Mouse (Mus musculus) neural tube, embryonic 15.5 days (tissue): ENCODE measurements around the gene Smug1. TPM values are rescaled to one million over a fixed set of nuclear protein-coding genes. Genes with fewer than 3 reads are reported as not detected.
A peak's percentile ranks its signal among the peaks of the same experiment; 100 is the strongest.

Experiments used
- ATAC-seq: fragments of 200-750 bp; cut with Nextera tagmentation; 2 replicates; pipeline ENCODE4 v1.8.0; 2017; ENCODE audit warnings: mild to moderate bottlenecking, moderate TSS enrichment, moderate library complexity; ENCODE audit not compliant: low FRiP score
- H3K27ac ChIP-seq: fragments of 300-500 bp; sonication (generic); replicated peaks from 2 replicates; pipeline ENCODE4 v1.5.1; 2015; ENCODE audit warnings: mild to moderate bottlenecking, inconsistent platforms
- H3K27me3 ChIP-seq: fragments of 300-500 bp; sonication (generic); replicated peaks from 2 replicates; pipeline ENCODE4 v1.6.1; 2015; ENCODE audit warnings: inconsistent platforms
- H3K36me3 ChIP-seq: fragments of 300-500 bp; sonication (generic); 2 replicates; pipeline ENCODE4 v1.6.1; 2015; ENCODE audit warnings: inconsistent platforms
- H3K4me1 ChIP-seq: fragments of 300-500 bp; sonication (generic); 2 replicates; pipeline ENCODE4 v1.6.1; 2015; ENCODE audit warnings: inconsistent platforms
- H3K4me2 ChIP-seq: fragments of 300-500 bp; sonication (generic); 2 replicates; pipeline ENCODE4 v1.6.1; 2015; ENCODE audit warnings: inconsistent platforms, mild to moderate bottlenecking, moderate library complexity
- H3K4me3 ChIP-seq: fragments of 300-500 bp; sonication (generic); replicated peaks from 2 replicates; pipeline ENCODE4 v1.5.1; 2015; ENCODE audit warnings: mild to moderate bottlenecking, inconsistent platforms
- H3K9ac ChIP-seq: fragments of 300-500 bp; sonication (generic); replicated peaks from 2 replicates; pipeline ENCODE4 v1.6.1; 2015; ENCODE audit warnings: mild to moderate bottlenecking, inconsistent platforms
- H3K9me3 ChIP-seq: fragments of 300-500 bp; sonication (generic); replicated peaks from 2 replicates; pipeline ENCODE4 v1.6.1; 2016; ENCODE audit warnings: inconsistent platforms
- WGBS: fragments of 180-500 bp; shearing (Covaris S2); methylation state at CpG from one replicate; pipeline ENCODE4 v1.1.7; 2015; ENCODE audit warnings: mixed read lengths; 5-methylcytosine and 5-hydroxymethylcytosine counted together
- polyA plus RNA-seq: library from polyadenylated mRNA; unstranded; fragments of >200 nt; fragmentation: Nextera tagmentation; extraction: Ambion mirVana; gene quantifications from 2 replicates; pipeline ENCODE4 v1.2.1, GENCODE M21; 2015

The Smug1 gene
- polyA plus RNA-seq, 1 experiment from 2014 or later = 30.9 TPM

GRCm38 (mm10) chr15:103156890-103157289 is 10.0 kb downstream of the Smug1 start:
- H3K9ac ChIP-seq = no peak overlapping the region
- no peak for ATAC-seq
- 34% methylated on average over 7 of the region's 7 CpGs for WGBS

GRCm38 (mm10) chr15:103155366-103156321 is 11.2 kb downstream of the Smug1 start:
- no peak overlapping the region for H3K4me3 ChIP-seq
- no peaks in the 10 kb centered on the region for H3K9me3 ChIP-seq
- H3K27me3 ChIP-seq = no peaks in the 10 kb centered on the region
- H3K4me1 ChIP-seq = peaks cover 20% of the 10 kb centered on the region
- H3K27ac ChIP-seq = no peak overlapping the region
- H3K4me2 ChIP-seq = peak overlapping the region; percentile 16
- no peaks in the 10 kb centered on the region for H3K36me3 ChIP-seq
- ATAC-seq = 0 out of 2 replicates have a peak, but pooled peaks have one; percentile 20
- H3K9ac ChIP-seq = no peak overlapping the region
- 22% methylated on average over 32 of the region's 32 CpGs for WGBS

More at GRCm38 (mm10) chr15:103156890-103157289, 10.0 kb downstream of the Smug1 start:
- H3K4me2 ChIP-seq = no peak overlapping the region
- no peaks in the 10 kb centered on the region for H3K36me3 ChIP-seq
- H3K27me3 ChIP-seq = no peaks in the 10 kb centered on the region
- no peak overlapping the region for H3K4me3 ChIP-seq
- H3K4me1 ChIP-seq = peaks cover 23% of the 10 kb centered on the region
- H3K27ac ChIP-seq = no peak overlapping the region
- H3K9me3 ChIP-seq = no peaks in the 10 kb centered on the region

GRCm38 (mm10) chr15:103152890-103153610 is 13.8 kb downstream of the Smug1 start:
- ATAC-seq = no peak

GRCm38 (mm10) chr15:103152371-103152770 is 14.5 kb downstream of the Smug1 start:
- no peak overlapping the region for H3K4me3 ChIP-seq
- no peak overlapping the region for H3K9ac ChIP-seq
- H3K36me3 ChIP-seq = no peaks in the 10 kb centered on the region
- no peaks in the 10 kb centered on the region for H3K27me3 ChIP-seq
- no peak overlapping the region for H3K4me2 ChIP-seq
- H3K9me3 ChIP-seq = no peaks in the 10 kb centered on the region
- 93% methylated on average over 3 of the region's 3 CpGs for WGBS
- peaks cover 31% of the 10 kb centered on the region for H3K4me1 ChIP-seq
- no peak for ATAC-seq
- H3K27ac ChIP-seq = no peak overlapping the region

More at GRCm38 (mm10) chr15:103152890-103153610, 13.8 kb downstream of the Smug1 start:
- no peaks in the 10 kb centered on the region for H3K9me3 ChIP-seq
- WGBS = 90% methylated on average over 4 of the region's 4 CpGs
- H3K27me3 ChIP-seq = no peaks in the 10 kb centered on the region
- H3K9ac ChIP-seq = no peak overlapping the region
- H3K27ac ChIP-seq = no peak overlapping the region
- H3K4me3 ChIP-seq = no peak overlapping the region
- H3K4me2 ChIP-seq = no peak overlapping the region
- no peaks in the 10 kb centered on the region for H3K36me3 ChIP-seq
- peaks cover 24% of the 10 kb centered on the region for H3K4me1 ChIP-seq

GRCm38 (mm10) chr15:103147779-103148178 is 19.1 kb downstream of the Smug1 start:
- H3K27ac ChIP-seq = peak overlapping the region; percentile 91
- 27% methylated on average over 9 of the region's 9 CpGs for WGBS
- H3K4me2 ChIP-seq = peak overlapping the region; percentile 74
- H3K36me3 ChIP-seq = no peaks in the 10 kb centered on the region
- no peak overlapping the region for H3K4me3 ChIP-seq
- peaks cover 36% of the 10 kb centered on the region for H3K4me1 ChIP-seq
- no peak overlapping the region for H3K9ac ChIP-seq
- H3K9me3 ChIP-seq = no peaks in the 10 kb centered on the region
- peak; percentile 13; the same call in 1 of the 2 replicates for ATAC-seq
- 0 out of 2 replicates have a peak, but pooled peaks cover 8% of the 10 kb centered on the region for H3K27me3 ChIP-seq

- H3K9ac ChIP-seq = peak overlapping the region; percentile 61
- H3K36me3 ChIP-seq = no peaks in the 10 kb centered on the region
- peak overlapping the region; percentile 91 for H3K27ac ChIP-seq
- ATAC-seq = peak; percentile 36
- peak overlapping the region; percentile 42; the same call in 1 of the 2 replicates for H3K4me3 ChIP-seq
- 0 out of 2 replicates have a peak, but pooled peaks cover 8% of the 10 kb centered on the region for H3K27me3 ChIP-seq
- WGBS = 8% methylated on average over 3 of the region's 3 CpGs
- H3K4me1 ChIP-seq = peaks cover 36% of the 10 kb centered on the region
- H3K4me2 ChIP-seq = peak overlapping the region; percentile 74
- H3K9me3 ChIP-seq = no peaks in the 10 kb centered on the region
Observed at GRCm38 (mm10) chr15:103147422-103147690, 19.5 kb downstream of the Smug1 start.

GRCm38 (mm10) chr15:103146627-103147421 is 20.1 kb downstream of the Smug1 start:
- peak; percentile 82 for ATAC-seq
- peak overlapping the region; percentile 91 for H3K27ac ChIP-seq
- peak overlapping the region; percentile 42 for H3K4me3 ChIP-seq
- H3K9ac ChIP-seq = peak overlapping the region; percentile 61
- H3K27me3 ChIP-seq = 0 out of 2 replicates have a peak, but pooled peaks cover 8% of the 10 kb centered on the region
- H3K4me2 ChIP-seq = peak overlapping the region; percentile 74
- H3K9me3 ChIP-seq = no peaks in the 10 kb centered on the region
- peaks cover 36% of the 10 kb centered on the region for H3K4me1 ChIP-seq
- WGBS = under 1% methylated on average over 48 of the region's 57 CpGs
- no peaks in the 10 kb centered on the region for H3K36me3 ChIP-seq

- WGBS = 60% methylated on average over 11 of the region's 11 CpGs
- peak overlapping the region; percentile 61; the same call in 1 of the 2 replicates for H3K9ac ChIP-seq
- peak overlapping the region; percentile 91 for H3K27ac ChIP-seq
- H3K36me3 ChIP-seq = no peaks in the 10 kb centered on the region
- peak overlapping the region; percentile 74 for H3K4me2 ChIP-seq
- no peaks in the 10 kb centered on the region for H3K9me3 ChIP-seq
- ATAC-seq = no peak
- H3K4me1 ChIP-seq = peaks cover 36% of the 10 kb centered on the region
- H3K4me3 ChIP-seq = no peak overlapping the region
- H3K27me3 ChIP-seq = 0 out of 2 replicates have a peak, but pooled peaks cover 8% of the 10 kb centered on the region
Observed at GRCm38 (mm10) chr15:103145635-103146299, 21.1 kb downstream of the Smug1 start.

- Histone ChIP-seq H3K4me2 (no peak overlapping the region), H3K4me3 (no peak overlapping the region), H3K27ac (no peak overlapping the region), H3K4me1 (peaks cover 36% of the 10 kb centered on the region), H3K36me3 (no peaks in the 10 kb centered on the region), H3K9ac (no peak overlapping the region), H3K9me3 (no peaks in the 10 kb centered on the region), H3K27me3 (0 out of 2 replicates have a peak, but pooled peaks cover 8% of the 10 kb centered on the region)
- ATAC-seq = no peak
- 46% methylated on average over 3 of the region's 3 CpGs for WGBS
Observed at GRCm38 (mm10) chr15:103144176-103144575, 22.7 kb downstream of the Smug1 start.

- H3K4me3 ChIP-seq = no peak overlapping the region
- peak; percentile 62 for ATAC-seq
- H3K4me2 ChIP-seq = peak overlapping the region; percentile 17; the same call in 1 of the 2 replicates
- H3K27ac ChIP-seq = peak overlapping the region; percentile 85
- no peaks in the 10 kb centered on the region for H3K36me3 ChIP-seq
- WGBS = 3% methylated on average over 13 of the region's 13 CpGs
- peaks cover 47% of the 10 kb centered on the region for H3K4me1 ChIP-seq
- no peak overlapping the region for H3K9ac ChIP-seq
- no peaks in the 10 kb centered on the region for H3K9me3 ChIP-seq
- no peaks in the 10 kb centered on the region for H3K27me3 ChIP-seq
Observed at GRCm38 (mm10) chr15:103135431-103135947, 31.4 kb downstream of the Smug1 start.
